Mouse (Mus musculus) heart, embryonic 14.5 days (tissue): Measurements from ENCODE around the gene Kcnk3. TPM values are rescaled to one million over a fixed set of nuclear protein-coding genes. Genes with fewer than 3 reads are reported as not detected.

Experiments used
- ATAC-seq: fragments of 200-750 bp; cut with Nextera tagmentation; 2 replicates; pipeline ENCODE4 v1.8.0; 2017; ENCODE audit warnings: low read depth, moderate TSS enrichment; ENCODE audit not compliant: insufficient number of reproducible peaks, insufficient read depth, low FRiP score
- H3K27ac ChIP-seq, 2 experiments: fragments of 200-500 bp in 1 of 2; fragments of 300-500 bp in 1 of 2; sonication (generic) in 1 of 2; replicated peaks in 1 of 2; 2 replicates each; pipeline ENCODE4 v1.5.1; 2012 to 2014; ENCODE audit warnings: low read depth in 2 of 2, low read length in 2 of 2, control low read depth in 1 of 2, mild to moderate bottlenecking in 1 of 2, mixed read lengths in 1 of 2; ENCODE audit not compliant: control insufficient read depth in 1 of 2, insufficient read depth in 1 of 2
- H3K27me3 ChIP-seq: fragments of 300-500 bp; sonication (generic); 2 replicates; pipeline ENCODE4 v1.6.1; 2014; ENCODE audit warnings: mild to moderate bottlenecking, low read length, control low read depth; ENCODE audit not compliant: control insufficient read depth, insufficient read depth
- H3K36me3 ChIP-seq: fragments of 300-500 bp; sonication (generic); 2 replicates; pipeline ENCODE4 v1.6.1; 2014; ENCODE audit warnings: mild to moderate bottlenecking, control low read depth, low read length, mixed read lengths; ENCODE audit not compliant: control insufficient read depth, insufficient read depth
- H3K4me1 ChIP-seq, 2 experiments: fragments of 200-500 bp in 1 of 2; fragments of 300-500 bp in 1 of 2; sonication (generic) in 1 of 2; 2 replicates each; pipeline ENCODE4 v1.6.1; 2012 to 2014; ENCODE audit warnings: low read length in 2 of 2, control low read depth in 1 of 2, mixed read lengths in 1 of 2; ENCODE audit not compliant: control insufficient read depth in 2 of 2, insufficient read depth in 2 of 2
- H3K4me2 ChIP-seq: fragments of 300-500 bp; sonication (generic); 2 replicates; pipeline ENCODE4 v1.6.1; 2014; ENCODE audit warnings: mild to moderate bottlenecking, low read length
- H3K4me3 ChIP-seq, 2 experiments: fragments of 200-500 bp in 1 of 2; fragments of 300-500 bp in 1 of 2; sonication (generic) in 1 of 2; 2 replicates each; pipeline ENCODE4 v1.5.1; 2012 to 2014; ENCODE audit warnings: low read length in 2 of 2, mild to moderate bottlenecking in 2 of 2, control low read depth in 1 of 2, low read depth in 1 of 2, moderate library complexity in 1 of 2; ENCODE audit not compliant: control insufficient read depth in 1 of 2, insufficient read depth in 1 of 2
- H3K9ac ChIP-seq: fragments of 300-500 bp; sonication (generic); 2 replicates; pipeline ENCODE4 v1.6.1; 2014; ENCODE audit warnings: mild to moderate bottlenecking, low read length
- H3K9me3 ChIP-seq: fragments of 300-500 bp; sonication (generic); 2 replicates; pipeline ENCODE4 v1.6.1; 2016; ENCODE audit warnings: low read length, control low read depth; ENCODE audit not compliant: control insufficient read depth
- WGBS: fragments of 180-500 bp; shearing (Covaris S2); extraction: QIAGEN DNeasy Blood & Tissue Kit; methylation state at CpG from one replicate; pipeline ENCODE4 v1.1.7; 2014; 5-methylcytosine and 5-hydroxymethylcytosine counted together
- polyA plus RNA-seq: library from polyadenylated mRNA; unstranded; fragments of >200 nt; fragmentation: Nextera tagmentation; extraction: Ambion mirVana; gene quantifications from 2 replicates; pipeline ENCODE4 v1.2.1, GENCODE M21; 2014

Gene Kcnk3
- polyA plus RNA-seq, 1 experiment from 2014 or later: 40.3 TPM

DNA sequence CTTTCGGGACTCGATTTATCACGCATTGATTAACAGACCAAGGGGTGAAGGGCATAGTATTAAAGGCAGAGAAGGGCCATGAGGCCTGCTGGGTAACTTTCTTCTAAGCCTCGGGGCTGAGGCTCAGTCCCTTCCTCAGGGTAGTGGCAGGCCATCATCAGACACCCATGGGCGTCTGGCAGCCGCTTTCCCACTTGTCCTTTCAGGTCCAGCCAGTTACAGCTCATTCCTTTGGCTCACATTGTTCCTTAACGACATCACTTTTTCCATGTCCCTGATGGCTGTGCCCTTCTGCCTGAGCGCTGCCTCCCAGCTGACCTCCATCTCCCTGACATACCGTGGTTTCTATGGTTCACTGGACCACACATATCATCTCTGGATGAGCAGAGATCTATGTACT lies 10.7 kb upstream of the Kcnk3 start:
- Histone ChIP-seq H3K9me3 (peaks cover 4% of the 10 kb centered on the region; the same call in 1 of the 2 replicates), H3K27ac (peak overlapping the region; percentile 78 to 82), H3K36me3 (no peaks in the 10 kb centered on the region), H3K4me3 (no peak overlapping the region), H3K9ac (no peak overlapping the region; the same call in 1 of the 2 replicates), H3K4me1 (peaks cover 48 to 56% of the 10 kb centered on the region in 2 experiments), H3K27me3 (no peaks in the 10 kb centered on the region), H3K4me2 (no peak overlapping the region)
- 31% methylated on average over 9 of the region's 9 CpGs for WGBS
- peak; percentile 57 for ATAC-seq

DNA sequence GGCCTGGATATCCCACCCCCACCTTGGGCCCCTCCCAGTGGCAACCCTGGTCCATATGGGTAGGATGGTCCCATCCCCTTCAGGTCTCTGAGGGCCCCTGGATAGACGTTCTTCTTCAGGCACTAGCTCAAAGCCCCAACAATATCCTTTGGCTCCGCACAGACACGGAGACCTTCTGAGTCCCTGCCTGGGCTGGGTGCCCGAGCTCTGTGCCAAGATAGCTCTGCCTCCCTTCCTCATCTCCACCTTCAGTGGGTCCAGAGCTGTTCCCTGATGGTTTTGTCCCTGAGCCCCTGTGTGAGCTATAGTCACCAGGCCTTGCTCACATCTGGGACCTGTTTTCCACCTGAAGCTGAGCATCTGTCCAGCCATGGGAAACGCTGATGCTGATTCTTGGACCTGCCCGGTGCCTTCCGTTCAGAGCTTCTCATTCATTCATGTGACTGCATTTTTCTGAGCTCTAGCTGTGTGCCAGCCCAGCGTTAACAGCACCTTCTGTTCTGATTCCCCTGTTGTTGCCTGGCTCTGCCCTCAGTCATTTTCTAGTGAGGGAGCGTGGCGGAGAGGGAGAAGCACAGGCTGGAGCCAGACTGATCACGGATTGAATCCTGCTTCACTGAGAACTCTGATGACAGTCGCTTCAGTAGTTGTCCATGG lies 10.2 kb upstream of the Kcnk3 start:
- Histone ChIP-seq H3K9me3 (peaks cover 4% of the 10 kb centered on the region; the same call in 1 of the 2 replicates), H3K9ac (peak overlapping the region; percentile 23; the same call in 1 of the 2 replicates), H3K4me2 (no peak overlapping the region), H3K4me1 (peaks cover 46 to 56% of the 10 kb centered on the region in 2 experiments), H3K36me3 (no peaks in the 10 kb centered on the region), H3K27ac (peak overlapping the region; percentile 78 to 82), H3K4me3 (no peak overlapping the region), H3K27me3 (no peaks in the 10 kb centered on the region)
- ATAC-seq: peak; percentile 31; the same call in 1 of the 2 replicates
- WGBS: 57% methylated on average over 12 of the region's 12 CpGs

DNA sequence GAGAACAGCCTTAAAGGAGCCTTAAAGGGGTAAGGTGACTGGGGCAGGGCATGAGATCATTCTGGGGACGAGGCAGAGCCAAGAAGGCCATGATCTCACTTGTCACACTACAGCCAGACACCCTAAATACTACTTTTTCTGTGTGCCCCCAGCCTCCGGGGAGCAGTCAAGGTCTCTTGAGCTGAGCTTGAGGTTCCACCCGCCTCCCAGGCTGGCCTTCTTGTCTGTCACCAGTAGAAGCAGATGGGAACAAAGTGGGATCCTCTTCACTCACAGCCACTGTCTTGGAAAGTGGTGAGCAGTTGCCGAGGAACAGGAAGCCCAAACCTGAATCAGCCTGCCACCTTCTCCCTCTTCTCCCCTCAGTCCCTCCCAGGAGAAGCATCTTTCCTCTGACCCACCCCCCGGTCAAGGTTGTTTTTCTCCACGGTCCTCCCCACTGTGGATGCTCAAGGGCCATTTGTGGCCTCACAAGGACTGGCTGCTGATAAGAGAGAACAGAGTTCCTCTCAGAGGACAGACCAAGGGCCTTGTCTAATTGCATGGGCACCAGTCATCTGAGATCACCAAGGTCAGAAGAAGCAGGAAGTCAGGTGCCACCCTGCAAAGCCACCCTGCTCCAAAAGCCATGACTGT lies 9.4 kb upstream of the Kcnk3 start:
- Histone ChIP-seq H3K27ac (peak overlapping the region; percentile 78 to 82), H3K36me3 (no peaks in the 10 kb centered on the region), H3K9me3 (peaks cover 4% of the 10 kb centered on the region; the same call in 1 of the 2 replicates), H3K4me2 (no peak overlapping the region), H3K4me3 (no peak overlapping the region), H3K27me3 (no peaks in the 10 kb centered on the region), H3K9ac (peak overlapping the region; percentile 23; the same call in 1 of the 2 replicates), H3K4me1 (peaks cover 51 to 62% of the 10 kb centered on the region in 2 experiments)
- 41% methylated on average over 6 of the region's 6 CpGs for WGBS
- ATAC-seq: no peak

DNA sequence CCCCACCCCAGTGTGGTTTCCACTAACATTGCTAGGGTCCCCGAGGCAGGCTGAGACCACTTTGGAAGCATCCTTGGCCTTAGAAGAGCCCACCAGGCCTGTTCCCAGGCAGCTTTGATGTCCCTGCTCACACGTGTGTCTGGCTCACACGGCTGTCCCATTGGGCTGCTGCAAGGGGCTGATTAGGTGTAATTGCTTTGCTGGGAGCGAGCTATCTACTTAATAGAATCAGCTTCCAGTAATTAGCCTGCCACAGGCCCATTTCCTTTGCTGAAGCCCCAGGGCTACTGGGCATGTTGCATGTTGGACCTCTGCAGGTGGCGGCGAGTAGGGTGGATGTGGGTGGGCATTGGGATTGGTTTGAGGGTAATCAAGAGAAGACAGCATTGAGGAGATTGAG lies 7.2 kb upstream of the Kcnk3 start:
- Histone ChIP-seq H3K4me1 (peaks cover 51 to 59% of the 10 kb centered on the region in 2 experiments), H3K9ac (no peak overlapping the region), H3K9me3 (no peaks in the 10 kb centered on the region), H3K4me2 (no peak overlapping the region), H3K36me3 (no peaks in the 10 kb centered on the region), H3K4me3 (no peak overlapping the region), H3K27ac (peak overlapping the region in 1 of 2 experiments; percentile 33; a peak in 1 of 4 replicates), H3K27me3 (no peaks in the 10 kb centered on the region)
- ATAC-seq: no peak
- WGBS: 75% methylated on average over 6 of the region's 6 CpGs

DNA sequence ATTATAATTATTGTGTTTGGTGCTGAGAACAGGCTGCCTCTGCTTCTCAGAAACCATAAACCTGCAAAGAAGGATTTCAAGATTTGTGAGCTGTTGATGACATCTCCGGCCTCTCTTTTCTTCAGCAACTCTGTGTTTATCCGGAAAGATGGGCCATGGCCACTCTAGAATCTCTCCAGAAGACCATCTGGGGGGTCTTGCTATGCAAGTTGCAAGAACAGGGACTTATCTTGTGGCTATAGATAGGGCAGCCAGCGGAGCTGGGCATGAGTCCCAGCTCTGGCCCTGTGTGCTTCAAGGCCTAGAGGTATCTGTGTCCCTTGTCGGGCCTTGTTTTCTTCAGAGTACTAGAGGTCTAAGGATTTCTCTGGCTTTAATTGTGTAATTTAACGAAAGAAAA lies 6.0 kb upstream of the Kcnk3 start:
- no peaks in the 10 kb centered on the region for H3K9me3 ChIP-seq
- H3K27me3 ChIP-seq: no peaks in the 10 kb centered on the region
- H3K4me3 ChIP-seq: no peak overlapping the region
- H3K4me2 ChIP-seq: no peak overlapping the region
- no peak for ATAC-seq
- WGBS: 39% methylated on average over 5 of the region's 5 CpGs
- H3K36me3 ChIP-seq: no peaks in the 10 kb centered on the region
- peaks cover 46 to 59% of the 10 kb centered on the region in 2 experiments for H3K4me1 ChIP-seq
- peak overlapping the region; percentile 31 to 56; a peak in 3 of 4 replicates for H3K27ac ChIP-seq
- H3K9ac ChIP-seq: no peak overlapping the region

DNA sequence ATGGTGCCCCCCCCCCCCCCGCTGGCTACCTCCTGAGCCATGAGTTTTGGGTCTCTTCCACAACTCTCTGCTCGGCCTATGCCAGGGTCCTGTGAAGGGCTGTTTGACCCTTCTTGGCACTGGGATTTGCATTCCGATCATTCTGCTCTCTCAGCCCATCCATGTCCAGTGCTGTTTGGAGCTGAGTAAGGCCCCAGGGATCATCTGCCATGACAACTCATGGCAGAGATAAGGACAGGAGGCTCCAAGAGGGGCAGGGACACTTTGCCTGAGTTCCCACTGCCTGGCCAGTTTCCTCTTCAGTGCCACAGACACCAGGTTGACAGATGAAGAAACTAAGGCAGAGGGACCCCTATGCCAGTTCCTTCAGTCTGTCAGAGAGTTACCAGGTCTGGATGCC lies 1.4 kb upstream of the Kcnk3 start:
- Histone ChIP-seq H3K9me3 (no peaks in the 10 kb centered on the region), H3K4me1 (peaks cover 41 to 50% of the 10 kb centered on the region in 2 experiments), H3K27ac (peak overlapping the region; percentile 65 to 78), H3K4me2 (peak overlapping the region; percentile 92), H3K36me3 (no peaks in the 10 kb centered on the region), H3K9ac (no peak overlapping the region), H3K4me3 (no peak overlapping the region), H3K27me3 (peaks cover 12% of the 10 kb centered on the region; the same call in 1 of the 2 replicates)
- no peak for ATAC-seq
- 42% methylated on average over 2 of the region's 3 CpGs for WGBS

DNA sequence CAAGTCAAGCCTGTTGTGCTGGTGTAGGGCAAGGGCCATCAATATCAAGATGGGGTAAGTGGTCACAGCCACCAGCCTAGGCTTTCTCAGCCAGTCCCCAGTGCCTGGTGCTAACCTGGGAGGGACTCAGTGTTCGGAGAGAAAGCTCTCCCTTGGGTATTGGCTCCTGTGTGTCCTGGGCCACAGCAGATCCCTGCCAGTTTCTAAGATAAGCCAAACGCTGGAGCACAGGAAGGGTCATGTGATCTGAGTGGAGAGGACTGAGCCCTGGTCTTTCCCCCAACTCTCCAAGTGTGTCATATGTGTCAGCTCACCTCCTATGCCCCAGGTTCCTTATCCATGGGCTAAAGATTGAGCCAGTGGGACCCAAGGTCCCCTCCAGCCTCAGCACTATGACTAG lies 869 bp upstream of the Kcnk3 start:
- Histone ChIP-seq H3K27ac (peak overlapping the region; percentile 65 to 78), H3K4me3 (no peak overlapping the region), H3K4me1 (peaks cover 41 to 50% of the 10 kb centered on the region in 2 experiments), H3K27me3 (peaks cover 12% of the 10 kb centered on the region; the same call in 1 of the 2 replicates), H3K36me3 (no peaks in the 10 kb centered on the region), H3K4me2 (peak overlapping the region; percentile 92), H3K9me3 (no peaks in the 10 kb centered on the region), H3K9ac (peak overlapping the region; percentile 46; the same call in 1 of the 2 replicates)
- peak; percentile 28; the same call in 1 of the 2 replicates for ATAC-seq
- WGBS: 9% methylated on average over 2 of the region's 2 CpGs
